Mouse (Mus musculus) ES-Bruce4 (cell line): ENCODE results near the gene Cycs. TPM values are rescaled to one million over a fixed set of nuclear protein-coding genes. Genes with fewer than 3 reads are reported as not detected.
"Not testable (repeated sequence)": the region's sequence is repeated elsewhere in the genome, so short reads cannot be mapped to it uniquely, and the experiment has no call there.

ENCODE experiments used
- H3K27ac ChIP-seq: 2 replicates; pipeline ENCODE4 v1.5.1; 2012; ENCODE audit warnings: low read length, inconsistent platforms; ENCODE audit not compliant: insufficient read depth
- H3K27me3 ChIP-seq: 2 replicates; pipeline ENCODE4 v1.6.1; 2012; ENCODE audit warnings: mild to moderate bottlenecking, low read length, inconsistent platforms; ENCODE audit not compliant: control insufficient read depth, poor library complexity, insufficient read depth, severe bottlenecking
- H3K36me3 ChIP-seq: 2 replicates; pipeline ENCODE4 v1.6.1; 2012; ENCODE audit warnings: inconsistent platforms, mild to moderate bottlenecking, low read length, moderate library complexity; ENCODE audit not compliant: control insufficient read depth, poor library complexity, insufficient read depth, severe bottlenecking
- H3K4me1 ChIP-seq: one replicate; pipeline ENCODE4 v1.8.1; 2011; ENCODE audit warnings: low read length; ENCODE audit not compliant: control insufficient read depth, insufficient read depth
- H3K4me3 ChIP-seq: 2 replicates; pipeline ENCODE4 v1.5.1; 2011; ENCODE audit warnings: low read depth, mild to moderate bottlenecking, low read length
- H3K9ac ChIP-seq: 2 replicates; pipeline ENCODE4 v1.6.1; 2012; ENCODE audit warnings: low read depth, mild to moderate bottlenecking, inconsistent platforms; ENCODE audit not compliant: poor library complexity, severe bottlenecking
- H3K9me3 ChIP-seq: replicated peaks from 2 replicates; pipeline ENCODE4 v1.6.1; 2012; ENCODE audit warnings: mild to moderate bottlenecking, low read length, inconsistent platforms; ENCODE audit not compliant: control insufficient read depth, poor library complexity, insufficient read depth, severe bottlenecking
- CTCF ChIP-seq: IDR thresholded peaks from one replicate; pipeline ENCODE4 v1.8.1; 2011; ENCODE audit warnings: low read depth, low read length
- EP300 ChIP-seq: IDR thresholded peaks from 2 replicates; pipeline ENCODE4 v1.6.1; 2011; ENCODE audit warnings: low read depth, low read length; ENCODE audit not compliant: insufficient read depth
- POLR2A ChIP-seq: IDR thresholded peaks from one replicate; pipeline ENCODE4 v1.8.1; 2011; ENCODE audit warnings: low read length; ENCODE audit not compliant: insufficient read depth
- polyA plus RNA-seq: library from polyadenylated mRNA; stranded (reverse); fragments of >200 nt; gene quantifications from 2 replicates; pipeline ENCODE4 v1.2.4, GENCODE M21; 2011; ENCODE audit warnings: low read depth; ENCODE audit not compliant: missing spikeins, insufficient read depth, insufficient read length

Gene Cycs
- polyA plus RNA-seq, 1 experiment, result 11.9 TPM

GRCm38 (mm10) chr6:50557566-50557965, 8.8 kb downstream of the Cycs start:
- H3K27ac ChIP-seq, result no peak overlapping the region
- TF ChIP-seq POLR2A, result no peak
- TF ChIP-seq CTCF, result no peak
- TF ChIP-seq EP300, result no peak
- no peaks in the 10 kb centered on the region for H3K4me1 ChIP-seq
- H3K9me3 ChIP-seq, result no peaks in the 10 kb centered on the region
- H3K9ac ChIP-seq, result no peak overlapping the region
- no peaks in the 10 kb centered on the region for H3K36me3 ChIP-seq
- H3K27me3 ChIP-seq, result no peaks in the 10 kb centered on the region
- no peak overlapping the region for H3K4me3 ChIP-seq

- H3K9ac ChIP-seq, H3K4me1 ChIP-seq, H3K27ac ChIP-seq, H3K27me3 ChIP-seq, H3K36me3 ChIP-seq, H3K9me3 ChIP-seq, H3K4me3 ChIP-seq: not testable (repeated sequence)
These were observed 12.1 kb downstream of the Cycs start for GRCm38 (mm10) chr6:50554223-50554622.

- no peaks in the 10 kb centered on the region for H3K27me3 ChIP-seq
- H3K27ac ChIP-seq, result no peak overlapping the region
- no peaks in the 10 kb centered on the region for H3K4me1 ChIP-seq
- no peak overlapping the region for H3K9ac ChIP-seq
- no peak for TF ChIP-seq POLR2A
- TF ChIP-seq EP300, result no peak
- H3K4me3 ChIP-seq, result no peak overlapping the region
- H3K36me3 ChIP-seq, result no peaks in the 10 kb centered on the region
- H3K9me3 ChIP-seq, result no peaks in the 10 kb centered on the region
These were observed 13.3 kb downstream of the Cycs start for GRCm38 (mm10) chr6:50552881-50553518.

GRCm38 (mm10) chr6:50549791-50550190, 16.5 kb downstream of the Cycs start:
- no peak overlapping the region for H3K4me3 ChIP-seq
- no peaks in the 10 kb centered on the region for H3K36me3 ChIP-seq
- H3K27me3 ChIP-seq, result no peaks in the 10 kb centered on the region
- H3K4me1 ChIP-seq, result no peaks in the 10 kb centered on the region
- no peaks in the 10 kb centered on the region for H3K9me3 ChIP-seq
- no peak overlapping the region for H3K27ac ChIP-seq
- H3K9ac ChIP-seq, result no peak overlapping the region
- TF ChIP-seq EP300 (no peak), CTCF (no peak), POLR2A (no peak)

GRCm38 (mm10) chr6:50549051-50549450, 17.3 kb downstream of the Cycs start:
- Histone ChIP-seq H3K27me3 (no peaks in the 10 kb centered on the region), H3K4me1 (no peaks in the 10 kb centered on the region), H3K9ac (no peak overlapping the region), H3K36me3 (no peaks in the 10 kb centered on the region), H3K4me3 (no peak overlapping the region), H3K27ac (no peak overlapping the region), H3K9me3 (no peaks in the 10 kb centered on the region)
- TF ChIP-seq EP300 (no peak), POLR2A (no peak), CTCF (no peak)

GRCm38 (mm10) chr6:50545412-50546043, 20.8 kb downstream of the Cycs start:
- no peaks in the 10 kb centered on the region for H3K27me3 ChIP-seq
- no peak overlapping the region for H3K4me3 ChIP-seq
- no peaks in the 10 kb centered on the region for H3K4me1 ChIP-seq
- no peak overlapping the region for H3K27ac ChIP-seq
- TF ChIP-seq EP300 (no peak), POLR2A (no peak), CTCF (peak; percentile 49)
- no peak overlapping the region for H3K9ac ChIP-seq
- no peaks in the 10 kb centered on the region for H3K9me3 ChIP-seq
- H3K36me3 ChIP-seq, result no peaks in the 10 kb centered on the region
